Mouse (Mus musculus) CD4-positive naive resting alpha-beta T cell, adult 57 days (primary cell): ENCODE measurements around the gene Xxylt1. TPM values are rescaled to one million over a fixed set of nuclear protein-coding genes. Genes with fewer than 3 reads are reported as not detected.

Experiments
- total RNA-seq: library from RNA; stranded (reverse); gene quantifications from one replicate; pipeline ENCODE4 v1.2.4, GENCODE M21; 2023

The Xxylt1 gene
- total RNA-seq = 17.4 TPM

DNA sequence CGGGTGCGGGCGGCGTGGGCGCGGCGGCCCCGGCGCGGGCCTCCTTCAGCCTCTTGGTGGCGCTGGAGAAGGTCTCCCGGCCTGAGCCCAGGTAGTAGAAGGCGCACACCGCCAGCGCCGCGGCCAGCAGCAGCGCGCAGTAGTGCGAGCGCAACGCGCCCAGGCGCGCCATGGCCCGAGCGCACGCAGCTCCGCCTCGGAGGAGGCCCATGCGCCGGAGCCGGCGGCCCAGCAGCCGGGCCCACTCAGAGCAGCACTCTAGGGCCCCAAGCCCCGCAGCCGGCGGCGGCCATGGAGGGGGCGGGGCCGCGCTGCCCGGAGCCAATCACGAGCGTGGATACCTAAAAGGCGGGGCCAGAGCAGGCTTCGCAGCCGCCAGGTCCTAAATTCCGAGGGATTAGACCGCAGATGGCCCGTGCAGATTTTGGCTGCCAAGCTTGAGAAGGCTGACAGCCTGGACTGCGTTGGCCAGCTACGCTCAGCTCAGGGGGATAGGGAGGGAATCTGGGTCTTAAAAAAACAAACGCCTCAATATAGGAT, at the start of gene Xxylt1:
Gene Xxylt1, minus strand, starts transcription at position 308 of the 540 bp plus-strand sequence.

Other genes starting within 250 kb of the Xxylt1 start
- 48.9 TPM for gene Acap2, start 119.8 kb upstream of the Xxylt1 start, total RNA-seq
- gene Ppp1r2, start 193.8 kb upstream of the Xxylt1 start, total RNA-seq = 38.9 TPM
- gene Apod, start 233.4 kb upstream of the Xxylt1 start, total RNA-seq = not detected